Mouse (Mus musculus) bone marrow macrophage, adult 2 months (primary cell): ENCODE measurements at regions not wholly inside any gene's neighbourhood (a gene's known extent, or its start where the extent isn't known, plus 50 kb on each side); places are given as distances from the start of the nearest gene placed in this dataset.

Experiments used
- CTCF ChIP-seq: IDR thresholded peaks from 2 replicates; pipeline ENCODE4 v1.5.1; 2012; ENCODE audit warnings: low read depth, mild to moderate bottlenecking, low read length, moderate library complexity
- POLR2A ChIP-seq: IDR thresholded peaks from 2 replicates; pipeline ENCODE4 v1.6.1; 2012; ENCODE audit warnings: mild to moderate bottlenecking, low read depth, low read length, borderline replicate concordance

GRCm38 (mm10) chr14:102795676-102796075 lies 186.8 kb downstream of the Kctd12 start:
- no peak for TF ChIP-seq CTCF
- no peak for TF ChIP-seq POLR2A
